Mouse (Mus musculus): Measurements from ENCODE around the gene Slfn5.
"Not testable (repeated sequence)": the region's sequence is repeated elsewhere in the genome, so short reads cannot be mapped to it uniquely, and the experiment has no call there.

The Slfn5 gene

DNA sequence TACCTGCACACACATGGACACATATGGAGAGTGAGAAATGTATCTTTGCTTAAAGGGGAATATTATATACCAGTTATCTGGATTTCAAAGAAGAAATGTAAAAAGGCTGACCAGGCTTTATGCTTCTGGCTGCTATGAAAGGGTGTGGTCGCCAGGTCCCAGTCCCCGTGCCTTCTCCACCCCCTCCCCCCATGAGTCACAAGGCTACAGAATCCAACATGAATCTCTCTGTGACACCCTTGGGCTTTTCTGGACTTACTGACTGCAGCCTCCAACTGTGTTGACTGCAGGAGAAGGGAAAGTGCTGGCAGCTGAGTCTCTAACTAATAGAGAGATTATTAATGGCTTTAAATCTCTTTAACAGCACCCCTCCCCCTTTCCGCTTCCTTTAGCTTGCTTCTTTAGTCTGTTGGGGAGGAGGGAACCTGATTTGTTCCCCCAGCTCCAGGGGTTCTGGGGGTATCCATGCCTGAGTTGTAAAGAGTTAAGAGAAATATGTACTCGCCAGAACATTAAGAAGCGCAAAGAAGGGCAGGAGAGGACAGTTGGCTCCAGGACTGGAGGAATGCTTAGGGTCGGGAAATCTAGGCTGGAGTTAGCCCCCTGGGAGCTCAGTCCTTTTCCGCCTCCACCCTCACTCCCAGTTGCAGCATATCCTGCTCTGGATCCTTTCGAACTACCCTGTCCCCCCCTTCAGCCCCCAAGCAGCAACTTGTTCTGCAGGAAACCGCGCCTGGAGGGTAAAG lies at the start of gene Slfn5:
TSS of gene Slfn5 (plus strand) at position 614 of the 746 bp plus-strand sequence.
- DNase-seq (ENCODE audit: low read depth, low spot score), result no peak

DNA sequence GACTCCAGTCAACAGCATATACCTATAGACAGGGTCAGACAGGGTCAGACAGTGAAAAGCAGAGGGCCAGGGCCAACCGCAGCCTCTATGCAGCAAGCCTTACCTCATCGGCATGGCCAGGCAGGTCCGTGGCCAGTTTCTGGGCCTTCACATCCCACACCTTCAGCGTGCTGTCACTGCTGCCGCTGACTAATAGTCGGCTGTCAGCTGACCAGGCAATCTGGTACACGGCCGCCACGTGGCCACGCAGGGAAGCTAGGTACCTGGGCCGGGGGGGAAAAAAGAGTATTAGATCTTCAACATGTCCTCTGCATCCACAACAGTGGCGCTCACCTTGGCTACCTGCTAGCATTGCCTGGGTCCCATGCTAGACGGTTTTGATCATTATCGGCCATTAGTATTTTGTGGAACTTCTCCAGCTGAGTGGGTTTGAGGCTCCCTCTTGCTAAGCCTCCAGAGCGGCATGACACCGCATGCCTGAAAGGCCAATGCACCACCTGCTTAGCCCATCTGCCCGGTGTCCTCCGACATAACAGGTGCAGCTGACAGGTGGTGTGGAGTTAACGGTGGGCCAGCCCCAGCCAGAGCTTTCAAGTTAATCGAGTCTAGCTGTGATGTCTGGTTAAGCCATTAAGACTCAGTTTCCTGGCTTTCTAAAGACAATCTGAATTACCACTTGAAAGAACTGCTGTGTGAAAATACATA lies 49.4 kb upstream of the Slfn5 start:
- no peak for DNase-seq (ENCODE audit: low read depth, low spot score)

DNA sequence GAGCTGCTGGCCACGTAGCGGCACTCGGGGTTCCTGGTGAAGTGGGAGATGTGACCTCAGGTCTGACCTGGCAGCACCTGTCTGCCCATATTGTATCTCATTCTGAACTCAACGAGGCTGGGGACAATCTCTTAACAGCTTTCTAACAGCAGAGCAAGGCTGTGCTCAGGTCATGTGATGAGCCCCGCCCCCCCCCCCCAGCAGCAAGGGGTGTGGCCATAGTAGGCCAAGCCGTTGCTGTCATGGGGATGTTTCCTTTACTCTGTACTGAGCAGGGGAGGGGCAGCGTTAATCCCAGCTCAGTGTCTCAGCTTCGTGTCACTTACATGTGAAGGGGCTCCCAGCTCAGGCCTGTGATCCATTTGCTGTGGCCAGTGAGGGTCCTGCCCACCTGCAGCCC lies 46.2 kb upstream of the Slfn5 start:
- no peak for DNase-seq (ENCODE audit: low read depth, low spot score)

DNA sequence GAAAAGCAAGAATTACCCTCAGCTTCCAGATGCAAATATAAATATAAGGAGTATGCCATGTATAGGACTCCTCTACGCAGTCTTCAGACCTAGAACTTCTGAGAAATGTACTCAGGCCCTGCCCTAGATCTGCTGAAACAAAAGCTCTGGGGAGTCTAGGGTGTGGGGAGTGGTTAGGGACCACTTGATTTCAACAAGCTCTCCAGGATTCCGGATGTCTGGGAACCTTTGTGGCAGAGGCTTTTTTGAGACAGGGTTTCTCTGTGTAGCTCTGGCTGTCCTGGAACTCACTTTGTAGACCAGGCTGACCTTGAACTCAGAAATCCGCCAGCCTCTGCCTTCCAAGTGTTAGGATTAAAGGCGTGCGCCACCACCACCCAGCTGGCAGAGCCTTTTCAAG lies 45.3 kb upstream of the Slfn5 start:
- DNase-seq (ENCODE audit: low read depth, low spot score), result no peak

DNA sequence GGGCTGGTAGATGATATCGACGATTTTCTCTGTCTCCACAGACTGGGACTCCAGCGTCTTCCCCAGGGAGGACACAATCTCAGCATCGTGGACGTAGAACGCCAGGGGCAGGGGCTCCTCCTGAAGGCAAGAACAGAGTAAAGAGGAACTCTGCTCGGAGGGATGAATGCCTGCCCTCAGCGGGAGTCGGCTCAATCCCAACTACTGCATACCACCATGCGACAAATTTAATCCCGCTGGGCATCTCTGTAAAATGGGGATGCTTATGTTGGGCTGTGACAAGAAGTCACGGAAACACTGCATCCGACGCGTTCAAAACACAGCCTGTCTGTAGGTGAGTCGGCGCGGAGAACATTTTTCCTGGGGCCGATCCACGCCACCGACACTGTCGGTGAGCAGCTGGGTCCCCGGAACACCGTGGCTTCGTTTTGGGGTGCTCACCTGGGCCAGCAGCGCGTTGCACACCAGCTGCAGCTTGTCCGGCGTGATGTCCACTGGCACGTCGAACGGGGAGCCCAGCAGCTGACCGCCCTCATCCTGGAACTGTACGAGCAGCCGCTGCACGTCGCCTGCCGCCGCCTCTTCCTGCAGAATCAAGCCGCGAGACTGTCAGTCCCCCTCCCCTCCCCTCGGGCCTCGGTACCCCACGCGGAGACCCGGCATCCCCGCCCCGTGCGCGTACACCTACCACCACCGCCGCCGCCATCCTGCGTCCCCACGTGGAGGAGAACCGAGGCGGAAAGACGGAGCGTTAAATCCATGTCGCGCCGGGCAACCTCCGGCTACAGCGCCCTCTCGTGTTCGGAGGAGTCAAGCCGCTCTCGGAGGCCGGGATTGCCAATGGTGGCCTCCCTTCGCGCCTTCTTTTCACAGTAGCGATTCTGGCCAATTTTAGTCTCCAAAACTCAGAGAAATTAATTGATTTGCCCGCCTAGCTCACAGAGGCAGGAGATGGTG lies 43.2 kb upstream of the Slfn5 start, which contains the start of gene Nle1:
TSS of gene Nle1 (minus strand) at position 761 of the 957 bp plus-strand sequence.
- DNase-seq (ENCODE audit: low read depth, low spot score), result peak; percentile 82

DNA sequence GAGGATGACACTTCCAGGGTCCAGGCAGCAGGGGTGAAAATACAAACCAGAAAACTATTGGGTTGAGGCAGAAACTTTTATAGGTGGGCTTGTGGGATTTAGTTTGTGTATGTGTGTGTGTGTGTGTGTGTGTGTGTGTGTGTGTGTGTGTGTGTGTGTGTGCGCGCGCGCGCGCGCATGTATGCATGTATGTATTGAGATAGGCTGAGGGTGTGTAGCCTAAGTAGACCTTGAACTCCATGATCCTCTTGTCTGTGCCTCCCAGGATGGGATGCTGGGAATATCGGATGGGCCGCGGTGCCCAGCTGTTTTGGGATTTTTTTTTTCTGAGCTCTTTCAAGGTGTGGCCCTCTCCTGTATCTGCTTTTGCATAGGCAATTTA lies 42.5 kb upstream of the Slfn5 start:
- no peak for DNase-seq (ENCODE audit: low read depth, low spot score)

DNA sequence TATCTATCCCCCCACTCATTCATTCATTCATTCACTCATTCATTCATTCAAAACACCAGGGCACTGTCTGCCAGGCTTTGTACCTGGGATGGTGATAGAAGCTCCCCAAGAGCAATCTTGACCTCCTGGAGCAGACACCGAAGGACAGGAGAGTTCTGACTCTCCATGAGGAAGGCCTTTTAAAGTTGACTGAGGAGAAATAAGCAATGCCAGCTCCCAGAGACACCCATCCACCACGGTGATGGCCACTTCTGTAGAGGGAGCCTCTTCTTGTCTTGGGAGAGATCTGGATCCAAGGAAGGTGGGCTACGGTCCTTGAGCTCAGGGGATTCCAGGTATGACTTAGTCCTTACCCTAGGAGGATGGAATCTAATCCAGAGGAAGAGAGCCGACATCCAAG lies 40.9 kb upstream of the Slfn5 start, which contains the start of gene Unc45b:
TSS of gene Unc45b (plus strand) at position 301 of the 400 bp plus-strand sequence.
- no peak for DNase-seq (ENCODE audit: low read depth, low spot score)

DNA sequence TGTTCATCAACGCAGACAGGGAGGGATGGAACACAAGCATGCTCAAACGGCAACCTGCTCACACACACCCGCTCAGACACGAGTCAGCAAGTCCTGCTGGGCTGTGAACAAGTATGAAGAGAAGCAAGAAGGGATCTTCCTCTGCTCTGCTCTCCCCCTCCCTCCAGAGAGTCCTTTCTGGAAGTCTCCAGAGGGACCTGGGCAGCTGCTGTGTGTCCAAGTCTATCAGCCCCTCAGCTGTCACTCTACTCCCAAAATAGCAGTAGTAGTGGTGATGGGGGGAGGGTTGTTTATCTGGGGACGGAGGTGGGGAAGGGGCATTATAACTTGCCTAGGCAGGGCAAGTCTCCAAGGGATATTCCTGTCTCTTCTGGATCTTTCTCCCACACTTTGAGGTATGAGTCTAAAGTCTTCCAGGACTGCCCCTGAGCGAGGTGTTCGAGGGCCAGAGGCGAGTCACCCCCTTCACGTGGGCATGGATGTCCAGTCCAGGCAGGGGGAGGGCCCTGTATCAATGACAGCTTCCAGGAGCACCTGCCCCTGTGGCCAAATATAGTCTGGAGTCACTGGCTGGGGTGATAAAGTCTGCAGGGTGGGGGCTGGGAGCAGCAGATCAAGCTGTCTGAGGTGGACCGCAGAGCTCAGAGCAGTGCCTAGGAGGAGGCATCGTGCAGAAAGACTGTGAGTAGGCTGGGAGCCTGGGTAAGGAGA lies 40.3 kb upstream of the Slfn5 start:
- DNase-seq (ENCODE audit: low read depth, low spot score), result no peak

DNA sequence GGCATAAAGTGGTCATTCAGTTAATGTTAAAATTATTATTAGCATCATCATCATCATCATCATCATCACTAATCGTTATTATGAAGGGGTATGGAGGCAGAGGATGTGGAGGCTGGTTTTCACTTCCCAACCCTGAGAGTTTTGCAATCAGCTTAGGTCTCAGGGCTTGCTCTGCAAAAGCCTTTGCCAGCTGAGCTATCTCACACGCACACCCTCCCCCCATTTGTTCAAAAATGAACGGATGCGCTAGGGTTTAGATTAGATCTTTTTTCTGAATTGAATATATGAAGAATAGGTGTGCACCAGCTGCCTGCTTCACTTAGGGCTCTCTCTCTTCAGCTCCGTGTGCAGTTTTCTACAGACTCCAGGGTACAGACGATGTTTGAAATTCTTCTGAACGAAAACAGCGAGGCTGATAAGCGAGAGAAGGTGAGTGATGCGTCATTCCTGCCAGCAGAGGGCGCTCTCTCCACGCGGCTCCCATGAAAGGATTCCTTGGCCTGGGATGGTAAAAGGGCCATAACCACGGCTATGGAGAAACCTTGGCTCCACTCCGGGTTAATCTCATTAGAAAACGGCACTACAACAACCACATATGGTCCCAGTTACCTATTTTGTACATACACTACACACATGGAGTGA lies 36.3 kb upstream of the Slfn5 start:
- peak; percentile 73 for DNase-seq (ENCODE audit: low read depth, low spot score)

DNA sequence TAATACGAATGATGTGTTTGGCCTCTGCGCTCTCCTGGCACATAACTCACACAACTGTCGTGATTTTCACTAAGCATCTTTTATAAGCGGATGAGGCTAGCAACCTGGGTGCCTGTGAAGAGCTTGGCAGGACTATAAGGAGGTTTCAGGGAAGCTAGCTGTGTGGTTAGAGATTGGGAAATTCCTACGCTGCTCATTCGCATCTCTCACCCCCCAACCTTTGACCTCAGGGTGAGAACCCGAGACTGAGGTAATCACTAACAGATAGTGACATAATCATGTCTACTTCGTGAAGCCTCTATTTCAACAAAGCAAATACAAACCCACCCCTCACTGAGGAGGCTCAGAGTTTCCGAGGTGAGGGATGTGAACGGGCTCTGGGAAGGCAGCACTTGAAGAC lies 30.4 kb upstream of the Slfn5 start:
- DNase-seq (ENCODE audit: low read depth, low spot score), result no peak

DNA sequence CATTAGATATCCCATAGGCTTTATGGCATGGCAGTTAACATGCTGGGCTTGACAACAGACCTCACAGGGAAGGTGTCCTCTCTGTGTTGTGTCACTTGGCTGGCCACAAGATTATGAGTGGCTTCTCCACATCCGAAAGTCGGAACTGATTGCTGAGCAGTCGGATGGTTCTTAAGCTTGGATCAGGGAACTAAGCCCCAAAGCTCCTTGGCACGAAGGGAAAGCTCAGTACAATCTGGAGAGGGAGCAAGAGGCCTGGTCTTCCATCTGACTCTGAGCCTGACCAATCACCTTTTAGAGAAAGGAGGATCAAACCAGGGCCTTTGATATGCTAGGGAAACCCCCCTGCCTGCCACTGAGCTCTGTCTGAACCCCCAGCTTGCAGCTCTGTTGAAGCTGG lies 29.5 kb upstream of the Slfn5 start:
- DNase-seq (ENCODE audit: low read depth, low spot score), result peak; percentile 65

DNA sequence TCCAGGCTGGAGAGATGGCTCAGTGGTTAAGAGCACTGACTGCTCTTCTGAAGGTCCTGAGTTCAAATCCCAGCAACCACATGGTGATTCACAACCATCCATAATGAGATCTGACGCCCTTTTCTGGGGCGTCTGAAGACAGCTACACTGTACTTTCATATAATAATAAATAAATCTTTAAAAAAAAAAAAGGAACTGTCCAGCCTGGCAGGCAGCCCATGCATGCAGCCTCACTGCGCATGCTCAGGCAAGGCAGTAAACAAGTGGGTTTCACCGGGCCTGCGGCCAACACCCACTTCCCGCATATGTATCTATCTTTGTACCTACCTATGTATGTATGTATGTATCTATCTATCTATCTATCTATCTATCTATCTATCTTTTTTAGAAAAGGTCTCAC lies 27.2 kb upstream of the Slfn5 start:
- not testable (repeated sequence) for DNase-seq (ENCODE audit: low read depth, low spot score)

DNA sequence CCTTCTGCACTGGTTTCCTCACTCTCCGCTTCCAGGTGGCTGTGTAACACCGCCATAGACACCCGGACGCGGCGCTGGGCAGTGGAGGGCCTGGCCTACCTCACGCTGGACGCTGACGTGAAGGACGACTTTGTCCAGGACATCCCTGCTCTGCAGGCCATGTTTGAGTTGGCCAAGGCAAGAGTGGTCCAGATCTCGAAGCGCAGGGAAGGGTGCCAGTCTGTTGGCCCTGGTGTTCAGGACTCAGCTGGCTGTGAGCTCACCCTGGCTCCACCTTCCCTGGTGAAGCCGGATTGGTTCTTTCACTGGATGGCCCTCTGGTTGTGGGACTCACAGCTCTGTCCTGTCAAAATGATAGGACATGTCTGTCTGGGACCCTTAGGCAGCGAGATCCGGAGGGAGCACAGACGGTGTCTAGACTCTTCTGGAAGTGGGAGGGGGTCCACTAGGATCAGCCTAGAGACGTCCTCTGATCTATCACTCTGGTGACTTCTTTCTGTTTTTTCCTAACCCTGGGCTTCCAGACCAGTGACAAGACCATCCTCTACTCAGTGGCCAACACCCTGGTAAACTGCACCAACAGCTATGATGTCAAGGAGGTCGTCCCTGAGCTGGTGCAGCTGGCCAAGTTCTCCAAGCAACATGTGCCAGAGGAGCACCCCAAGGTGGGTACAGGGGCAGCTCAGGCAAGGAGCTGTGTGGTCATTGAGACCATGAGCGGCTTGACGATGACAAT lies 22.1 kb upstream of the Slfn5 start:
- DNase-seq (ENCODE audit: low read depth, low spot score), result no peak

DNA sequence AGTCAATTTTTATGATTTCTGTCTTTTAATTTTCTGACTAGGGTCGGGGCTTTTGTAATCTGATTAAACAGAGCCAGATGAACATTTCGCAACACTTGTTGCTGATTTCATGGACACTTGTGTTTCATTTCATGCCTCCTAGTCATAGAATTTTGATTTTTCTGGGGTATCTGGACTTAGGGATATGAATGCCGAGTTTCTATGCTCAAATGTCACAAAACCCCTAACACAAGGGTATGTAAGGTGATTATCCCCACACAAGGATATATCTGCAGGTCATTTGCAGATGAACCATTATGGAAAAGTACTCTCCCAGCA lies 21.6 kb upstream of the Slfn5 start:
- no peak for DNase-seq (ENCODE audit: low read depth, low spot score)

DNA sequence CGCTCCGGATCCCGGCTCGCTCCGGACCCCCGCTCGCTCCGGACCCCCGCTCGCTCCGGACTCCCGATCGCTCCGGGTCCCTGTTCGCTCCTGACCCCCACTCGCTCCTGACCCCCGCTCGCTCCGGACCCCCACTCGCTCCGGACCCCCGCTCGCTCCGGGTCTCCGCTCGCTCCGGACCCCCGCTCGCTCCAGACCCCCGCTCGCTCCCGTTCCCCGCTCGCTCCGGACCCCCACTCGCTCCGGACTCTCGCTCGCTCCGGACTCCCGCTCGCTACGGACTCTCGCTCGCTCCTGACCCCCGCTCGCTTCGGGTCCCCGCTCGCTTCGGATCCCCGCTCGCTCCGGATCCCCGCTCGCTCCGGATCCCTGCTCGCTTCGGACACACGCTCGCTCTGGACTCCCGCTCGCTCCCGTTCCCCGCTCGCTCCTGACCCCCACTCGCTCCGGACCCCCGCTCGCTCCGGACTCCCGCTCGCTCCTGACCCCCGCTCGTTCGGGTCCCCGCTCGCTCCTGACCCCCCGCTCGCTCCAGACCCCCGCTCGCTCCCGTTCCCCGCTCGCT lies 20.7 kb upstream of the Slfn5 start:
- not testable (repeated sequence) for DNase-seq (ENCODE audit: low read depth, low spot score)

DNA sequence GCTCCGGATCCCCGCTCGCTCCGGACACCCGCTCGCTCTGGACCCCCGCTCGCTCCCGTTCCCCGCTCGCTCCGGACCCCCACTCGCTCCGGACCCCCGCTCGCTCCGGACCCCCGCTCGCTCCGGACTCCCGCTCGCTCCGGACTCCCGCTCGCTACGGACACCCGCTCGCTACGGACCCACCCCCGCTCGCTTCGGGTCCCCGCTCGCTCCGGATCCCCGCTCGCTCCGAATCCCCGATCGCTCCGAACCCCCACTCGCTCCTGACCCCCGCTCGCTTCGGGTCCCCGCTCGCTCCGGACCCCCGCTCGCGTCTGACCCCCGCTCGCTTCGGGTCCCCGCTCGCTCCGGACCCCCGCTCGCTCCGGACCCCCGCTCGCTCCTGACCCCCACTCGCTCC lies 20.0 kb upstream of the Slfn5 start:
- not testable (repeated sequence) for DNase-seq (ENCODE audit: low read depth, low spot score)

DNA sequence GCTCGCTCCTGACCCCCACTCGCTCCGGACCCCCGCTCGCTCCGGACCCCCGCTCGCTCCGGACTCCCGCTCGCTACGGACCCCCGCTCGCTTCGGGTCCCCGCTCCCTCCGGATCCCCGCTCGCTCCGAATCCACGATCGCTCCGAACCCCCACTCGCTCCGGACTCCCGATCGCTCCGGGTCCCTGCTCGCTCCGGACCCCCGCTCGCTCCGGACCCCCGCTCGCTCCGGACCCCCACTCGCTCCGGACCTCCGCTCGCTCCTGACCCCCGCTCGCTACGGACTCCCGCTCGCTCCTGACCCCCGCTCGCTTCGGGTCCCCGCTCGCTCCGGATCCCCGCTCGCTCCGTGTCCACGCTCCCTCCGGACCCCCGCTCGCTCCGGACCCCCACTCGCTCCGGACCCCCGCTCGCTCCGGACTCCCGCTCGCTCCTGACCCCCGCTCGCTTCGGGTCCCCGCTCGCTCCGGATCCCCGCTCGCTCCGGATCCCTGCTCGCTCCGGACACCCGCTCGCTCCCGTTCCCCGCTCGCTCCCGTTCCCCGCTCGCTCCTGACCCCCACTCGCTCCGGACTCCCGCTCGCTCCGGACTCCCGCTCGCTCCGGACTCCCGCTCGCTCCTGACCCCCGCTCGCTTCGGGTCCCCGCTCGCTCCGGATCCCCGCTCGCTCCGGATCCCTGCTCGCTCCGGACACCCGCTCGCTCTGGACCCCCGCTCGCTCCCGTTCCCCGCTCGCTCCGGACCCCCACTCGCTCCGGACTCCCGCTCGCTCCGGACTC lies 19.3 kb upstream of the Slfn5 start:
- not testable (repeated sequence) for DNase-seq (ENCODE audit: low read depth, low spot score)

DNA sequence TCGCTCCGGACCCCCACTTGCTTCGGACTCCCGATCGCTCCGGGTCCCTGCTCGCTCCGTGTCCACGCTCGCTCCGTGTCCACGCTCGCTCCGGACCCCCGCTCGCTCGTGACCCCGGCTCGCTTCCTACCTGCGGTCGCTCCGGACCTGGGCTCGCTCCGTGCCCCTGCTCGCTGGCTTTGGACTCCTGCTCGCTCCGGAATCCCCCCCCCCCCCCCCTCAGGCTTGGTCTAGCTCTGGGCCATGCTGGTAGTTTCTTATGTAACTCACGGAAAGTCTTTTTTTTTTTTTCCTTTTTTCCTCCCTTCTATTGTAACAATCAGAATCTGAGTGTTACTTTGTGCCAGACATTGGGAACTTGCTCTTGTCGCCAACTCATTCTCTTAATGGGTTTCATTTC lies 18.0 kb upstream of the Slfn5 start:
- DNase-seq (ENCODE audit: low read depth, low spot score), result no peak

DNA sequence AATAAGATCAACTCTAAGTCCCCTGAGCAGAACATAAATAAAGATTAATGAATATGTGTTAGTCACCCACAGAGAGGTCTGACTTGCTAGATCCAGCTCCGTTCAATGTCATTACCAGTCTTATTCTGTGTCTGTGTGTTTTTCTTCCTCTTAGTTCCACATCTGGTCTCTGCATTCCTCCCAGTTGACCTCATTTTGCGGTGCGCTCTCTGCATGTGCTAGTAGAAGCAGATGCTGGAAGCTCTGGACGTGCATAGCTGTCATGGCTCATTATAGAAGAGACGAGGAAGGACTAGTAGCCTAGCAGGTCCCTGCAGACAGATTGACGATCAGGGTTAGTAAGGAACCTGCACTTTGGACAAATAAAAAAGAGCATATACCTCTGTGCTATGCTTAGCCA lies 7.8 kb upstream of the Slfn5 start:
- DNase-seq (ENCODE audit: low read depth, low spot score), result no peak

All from retina, postnatal 7 days (tissue).